Mouse (Mus musculus) spleen, adult 18-20 months (tissue): ENCODE measurements at regions not wholly inside any gene's neighbourhood (a gene's known extent, or its start where the extent isn't known, plus 50 kb on each side); places are given as distances from the start of the nearest gene placed in this dataset.
A peak's percentile ranks its signal among the peaks of the same experiment; 100 is the strongest.
"Not testable (repeated sequence)": the region's sequence is repeated elsewhere in the genome, so short reads cannot be mapped to it uniquely, and the experiment has no call there.

Source experiments
- DNase-seq, 2 experiments: peaks; one replicate each; pipeline ENCODE4 v3.0.0; 2022; ENCODE audit warnings: mixed read lengths in 2 of 2

- DNase-seq, result no peak
Observed at GRCm38 (mm10) chr3:133665425-133666317, 120.7 kb upstream of the Tet2 start.

GRCm38 (mm10) chr3:133672742-133673447 lies 128.0 kb upstream of the Tet2 start:
- DNase-seq, result no peak

GRCm38 (mm10) chr3:133677892-133678291 lies 133.0 kb upstream of the Tet2 start:
- DNase-seq, result no peak

- DNase-seq, result no peak
Observed at GRCm38 (mm10) chr3:133679891-133680290, 135.0 kb upstream of the Tet2 start.

- no peak for DNase-seq
Observed at GRCm38 (mm10) chr3:133680343-133680742, 135.4 kb upstream of the Tet2 start.

DNA sequence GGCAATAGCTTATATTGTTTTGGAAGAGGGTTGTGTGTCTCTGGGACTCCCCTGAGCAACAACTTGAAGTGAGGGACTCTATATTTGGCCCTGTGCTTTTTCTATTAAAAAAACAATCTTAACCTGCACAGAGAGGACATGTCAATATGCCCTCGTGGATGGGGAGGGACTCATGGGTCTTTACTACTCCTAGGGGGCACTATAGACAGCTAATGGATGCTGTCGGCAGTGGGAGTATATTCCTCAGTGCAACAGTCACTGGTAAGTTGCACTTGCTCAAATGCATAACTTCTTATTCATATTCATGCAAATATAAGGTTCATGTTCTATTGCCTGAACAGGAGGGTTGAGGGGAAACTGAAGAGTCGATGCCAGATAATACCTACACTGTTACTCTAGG lies 135.9 kb upstream of the Tet2 start:
- no peak for DNase-seq

DNA sequence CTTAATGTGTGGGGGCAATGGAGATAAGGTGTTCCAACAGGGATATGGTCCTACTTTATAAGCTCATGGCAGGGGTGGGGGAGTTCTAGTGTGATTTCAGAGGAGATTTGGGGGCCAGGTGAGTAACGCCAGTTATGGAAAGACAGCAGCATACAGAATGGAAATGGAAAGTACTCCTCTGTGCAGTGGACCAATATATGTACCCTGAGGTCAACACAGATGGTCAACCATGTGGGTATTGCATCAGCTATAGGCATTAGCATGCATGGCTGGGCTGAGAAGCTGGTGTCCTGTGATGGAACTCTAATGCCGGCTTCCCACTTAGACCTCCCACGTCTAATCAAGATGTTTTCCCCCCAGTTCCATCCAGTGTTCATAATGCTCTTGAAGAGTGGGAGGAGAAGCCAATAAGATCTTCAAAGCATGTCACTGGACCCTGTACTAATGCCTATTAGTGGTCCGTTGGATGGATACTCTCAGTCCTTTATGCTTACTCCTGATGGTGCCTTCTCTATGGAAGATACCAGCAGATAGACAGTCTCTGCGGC lies 139.3 kb upstream of the Tet2 start:
- DNase-seq, result no peak

GRCm38 (mm10) chr3:133684747-133685146 lies 139.8 kb upstream of the Tet2 start:
- DNase-seq, result no peak

DNA sequence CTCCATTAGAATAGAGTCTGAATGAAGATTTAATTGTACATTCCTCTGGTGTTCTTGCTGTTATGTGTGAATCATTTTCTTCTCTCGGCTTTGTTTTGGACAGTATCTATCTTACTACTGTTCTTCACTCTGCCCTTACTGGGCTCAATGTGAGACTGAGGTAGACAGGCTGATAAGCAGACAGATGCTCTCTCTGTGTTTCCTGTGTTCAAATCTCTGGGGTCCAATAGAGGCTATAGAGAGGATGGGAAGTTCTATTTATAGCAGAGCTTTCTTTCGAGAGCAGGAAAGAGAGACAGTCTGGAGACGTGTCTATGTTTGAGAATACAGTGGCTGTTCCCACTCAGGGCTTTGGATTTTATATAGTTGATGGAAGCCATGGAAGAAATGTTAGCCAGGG lies 140.5 kb upstream of the Tet2 start:
- no peak for DNase-seq

- no peak for DNase-seq
Observed at GRCm38 (mm10) chr3:133694057-133694456, 149.1 kb upstream of the Tet2 start.

- no peak for DNase-seq
Observed at GRCm38 (mm10) chr3:133696122-133696521, 151.2 kb upstream of the Tet2 start.

DNA sequence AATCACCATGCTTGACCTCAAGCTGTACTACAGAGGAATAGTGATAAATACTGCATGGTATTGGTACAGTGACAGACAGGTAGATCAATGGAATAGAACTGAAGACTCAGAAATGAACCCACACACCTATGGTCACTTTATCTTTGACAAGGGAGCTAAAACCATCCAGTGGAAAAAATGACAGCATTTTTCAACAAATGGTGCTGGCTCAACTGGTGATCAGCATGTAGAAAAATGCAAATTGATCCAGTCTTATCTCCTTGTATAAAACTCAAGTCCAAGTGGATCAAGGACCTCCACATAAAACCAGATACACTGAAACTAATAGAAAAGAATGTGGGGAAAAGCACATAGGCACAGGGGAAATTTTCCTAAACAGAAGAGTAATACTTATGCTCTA lies 159.9 kb upstream of the Tet2 start:
- not testable (repeated sequence) for DNase-seq

GRCm38 (mm10) chr3:133711518-133711917 lies 166.6 kb upstream of the Tet2 start:
- DNase-seq, result no peak

DNA sequence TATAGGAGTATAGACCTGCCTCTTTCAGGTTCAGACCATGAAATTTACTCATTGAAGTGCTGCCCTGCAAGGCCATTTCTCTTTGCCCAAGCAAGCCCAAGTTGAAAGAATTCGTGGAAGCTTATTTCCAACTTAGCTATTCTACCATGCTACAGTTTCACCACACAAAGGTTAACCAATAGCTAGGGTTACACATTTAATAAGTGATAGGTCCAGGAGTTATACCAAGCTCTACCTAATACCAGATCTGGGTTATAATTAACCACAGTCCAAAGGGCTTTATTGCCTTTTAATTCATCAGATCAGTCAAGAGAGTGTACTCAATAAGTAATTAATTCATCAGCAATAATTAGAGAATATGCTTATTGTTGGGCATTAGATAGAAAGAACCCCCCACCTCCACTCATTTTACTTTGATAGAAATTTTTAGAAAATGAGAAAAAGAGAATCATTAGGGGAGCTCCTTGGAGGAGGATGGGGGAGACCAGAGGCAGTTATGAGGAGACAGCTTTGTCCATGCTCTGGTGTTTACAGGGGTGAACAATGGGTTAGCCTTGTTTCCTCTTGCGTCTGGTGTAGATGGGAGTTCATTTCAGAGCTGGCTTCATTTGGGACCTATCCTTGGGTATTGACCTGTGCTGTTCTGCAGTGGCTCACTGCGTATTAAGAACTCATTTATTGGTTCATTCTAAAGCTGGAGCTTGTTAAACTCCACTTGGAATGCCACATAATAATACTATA lies 177.8 kb upstream of the Tet2 start:
- DNase-seq, result no peak

DNA sequence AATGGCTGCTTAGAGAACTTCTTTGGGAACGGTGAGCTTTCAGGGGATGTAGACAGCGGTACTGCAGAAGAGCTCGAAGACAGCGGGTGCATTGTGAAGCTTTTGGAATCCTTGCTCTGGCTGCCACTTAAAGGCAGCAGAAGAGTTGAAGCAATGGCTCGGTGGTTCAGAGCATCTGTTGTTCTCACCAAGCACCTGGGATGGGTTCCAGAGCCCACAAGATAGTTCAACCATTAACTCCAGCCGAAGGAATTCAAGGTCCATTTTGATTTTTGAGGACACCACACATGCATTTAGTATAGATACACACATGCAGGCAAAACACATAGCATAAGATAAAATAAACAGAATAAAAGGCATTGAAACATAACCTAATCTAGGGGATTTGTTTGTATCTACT lies 181.9 kb upstream of the Tet2 start:
- DNase-seq, result no peak

DNA sequence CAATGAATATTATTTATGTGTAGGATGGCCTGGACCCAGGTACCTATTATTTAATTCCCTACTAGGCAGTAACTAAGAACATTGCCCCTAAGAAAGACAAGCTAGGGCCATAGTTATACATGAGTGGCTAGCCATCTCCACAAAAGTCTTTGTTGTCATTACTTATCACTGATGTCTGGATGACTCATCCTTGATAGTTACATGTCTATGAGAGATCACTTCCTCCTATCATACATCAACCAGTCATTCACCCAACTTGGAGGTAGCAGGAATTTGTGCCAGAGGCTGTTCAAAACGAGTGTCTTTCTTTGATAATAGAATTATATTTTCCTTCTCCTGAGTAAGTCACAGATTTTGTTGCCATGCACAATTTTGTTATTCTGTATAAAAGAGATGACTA lies 190.7 kb upstream of the Tet2 start:
- DNase-seq, result no peak

DNA sequence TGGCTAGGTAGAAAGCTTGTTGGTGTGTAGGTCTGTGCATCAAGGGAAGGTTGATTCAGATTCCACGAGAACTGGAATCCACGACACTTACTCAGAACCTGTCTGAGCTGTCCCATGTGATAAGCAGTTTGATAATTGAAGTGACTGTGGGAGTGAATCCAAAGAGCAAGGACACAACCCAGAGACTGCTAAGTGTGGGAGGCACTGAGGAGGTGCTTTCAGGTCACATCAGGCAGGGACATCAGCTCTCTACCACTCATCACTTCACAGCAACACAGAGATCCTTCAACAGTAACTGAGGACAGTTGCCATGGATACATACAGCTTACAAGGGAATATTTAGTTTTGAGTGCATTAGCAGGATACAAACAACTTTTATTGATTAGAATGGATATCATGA lies 194.0 kb upstream of the Tet2 start:
- DNase-seq, result no peak

DNA sequence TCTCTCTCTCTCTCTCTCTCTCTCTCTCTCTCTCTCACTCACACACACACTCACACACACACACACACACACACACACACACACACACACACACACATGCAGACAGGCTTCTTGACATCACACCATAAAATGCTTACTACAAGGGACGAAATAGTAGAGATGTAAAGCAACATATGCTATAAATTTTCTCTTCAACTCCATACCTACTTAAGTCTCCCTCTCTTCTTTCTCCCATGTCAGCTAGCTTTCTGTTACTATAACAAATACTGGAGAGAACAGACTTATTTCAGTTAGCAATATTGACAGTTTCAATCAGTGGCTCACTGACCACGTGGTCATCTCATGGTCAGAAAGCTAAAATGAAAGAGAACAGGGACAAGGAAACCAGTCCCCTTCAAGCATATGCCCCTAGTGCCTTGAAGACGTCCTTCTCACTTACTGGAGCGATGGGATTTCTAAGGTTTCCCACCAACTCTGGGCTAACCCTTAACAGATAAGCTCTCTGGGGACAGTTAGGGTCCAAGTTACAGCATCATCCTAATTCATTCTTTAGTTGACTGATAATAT lies 199.7 kb upstream of the Tet2 start:
- DNase-seq, result no peak

- DNase-seq, result peak; percentile 27
Observed at GRCm38 (mm10) chr3:133748756-133749737, 204.1 kb upstream of the Tet2 start.

DNA sequence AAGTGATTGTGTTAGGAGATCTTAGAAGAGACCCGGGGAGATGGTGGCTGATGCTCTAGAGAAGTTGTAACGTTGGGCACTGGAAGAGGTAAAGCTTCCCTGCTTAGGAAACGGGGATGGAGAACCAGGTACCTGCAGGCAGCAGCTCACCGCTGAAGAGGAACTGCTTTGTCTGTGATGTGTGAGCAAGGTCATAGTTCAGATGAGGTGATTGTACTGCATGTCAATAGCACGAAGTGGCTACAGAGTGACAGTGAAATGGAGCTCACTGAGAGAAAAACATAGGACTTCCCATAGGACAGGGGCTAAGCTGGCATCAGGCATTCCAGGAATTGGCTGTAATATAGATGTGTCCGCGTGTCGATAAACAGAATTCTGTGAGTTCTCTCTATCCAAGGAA lies 205.1 kb upstream of the Tet2 start:
- no peak for DNase-seq

- no peak for DNase-seq
Observed at GRCm38 (mm10) chr3:133750606-133751005, 205.7 kb upstream of the Tet2 start.

DNA sequence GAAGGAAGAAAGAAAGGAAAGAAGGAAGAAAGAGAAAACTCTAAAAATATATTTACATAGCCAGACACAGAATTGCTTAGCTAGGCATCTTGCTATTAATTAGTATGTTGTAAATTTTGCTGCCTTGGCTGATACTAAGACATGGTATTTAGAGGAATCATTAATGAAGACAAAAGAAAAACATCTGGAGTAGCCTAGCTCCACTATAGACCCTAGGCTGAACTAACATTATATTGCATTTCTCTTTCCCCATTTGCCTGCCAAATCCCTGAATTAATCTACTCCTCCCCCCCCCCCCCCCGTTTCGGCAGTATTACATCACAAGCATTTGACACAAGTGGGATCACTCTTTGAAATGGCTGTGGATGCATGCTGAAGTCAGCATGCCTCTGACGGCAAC lies 206.1 kb upstream of the Tet2 start:
- DNase-seq, result no peak
